Mouse (Mus musculus) forebrain, embryonic 11.5 days (tissue): ENCODE results near the gene Gm5478. TPM values are rescaled to one million over a fixed set of nuclear protein-coding genes. Genes with fewer than 3 reads are reported as not detected.

Source experiments
- microRNA-seq: library from miRNA; unstranded; fragments of <30 nt; microRNA quantifications from one replicate; pipeline ENCODE4, GENCODE M21; 2016; ENCODE audit not compliant: insufficient number of aligned reads
- polyA plus RNA-seq: library from polyadenylated mRNA; unstranded; fragments of >200 nt; fragmentation: Nextera tagmentation; extraction: Ambion mirVana; gene quantifications from 2 replicates; pipeline ENCODE4 v1.2.1, GENCODE M21; 2014

Gm5478 gene
- polyA plus RNA-seq, 1 experiment from 2014 or later = not detected

Small RNA genes within 50 kb of the gene (microRNA-seq; reads per million reads assigned to microRNA genes)
- gene Gm44342 (not detected), gene Gm44383 (not detected), gene Gm44479 (not detected)

Other genes starting within 250 kb of the Gm5478 start
- 6.8 and 9.3 TPM in 2 replicates for gene Krt7, start 236.3 kb downstream of the Gm5478 start, polyA plus RNA-seq
- 0.12 TPM in 1 of 2 replicates, not detected in the other for gene Krt87, start 208.6 kb downstream of the Gm5478 start, polyA plus RNA-seq
- gene Krt88, start 199.6 kb downstream of the Gm5478 start, polyA plus RNA-seq = not detected in 2 replicates
- gene Krt81, start 183.6 kb downstream of the Gm5478 start, polyA plus RNA-seq = not detected in 2 replicates
- gene Krt86, start 173.9 kb downstream of the Gm5478 start, polyA plus RNA-seq = not detected in 2 replicates
- gene Krt83, start 155.9 kb downstream of the Gm5478 start, polyA plus RNA-seq = 0.27 TPM in 1 of 2 replicates, not detected in the other
- not detected in 2 replicates for gene Gm49425, start 130.1 kb downstream of the Gm5478 start, polyA plus RNA-seq
- gene Krt84, start 114.6 kb downstream of the Gm5478 start, polyA plus RNA-seq = not detected in 2 replicates
- gene Krt82, start 96.7 kb downstream of the Gm5478 start, polyA plus RNA-seq = not detected in 2 replicates
- 0.21 and 0.41 TPM in 2 replicates for gene Krt90, start 84.4 kb downstream of the Gm5478 start, polyA plus RNA-seq
- not detected in 2 replicates for gene Krt75, start 73.5 kb downstream of the Gm5478 start, polyA plus RNA-seq
- not detected in 2 replicates for gene Gm5414, start 19.2 kb downstream of the Gm5478 start, polyA plus RNA-seq
- gene Krt6b, start 32.9 kb upstream of the Gm5478 start, polyA plus RNA-seq = not detected in 2 replicates
- gene Krt6a, start 46.9 kb upstream of the Gm5478 start, polyA plus RNA-seq = not detected in 2 replicates
- gene Krt5, start 65.5 kb upstream of the Gm5478 start, polyA plus RNA-seq = 0.57 and 0.67 TPM in 2 replicates
- gene Krt71, start 95.7 kb upstream of the Gm5478 start, polyA plus RNA-seq = not detected in 2 replicates
- gene Krt72, start 139.1 kb upstream of the Gm5478 start, polyA plus RNA-seq = not detected in 2 replicates
- gene Krt73, start 155.0 kb upstream of the Gm5478 start, polyA plus RNA-seq = 0.12 TPM in 1 of 2 replicates, not detected in the other
- gene Krt2, start 170.8 kb upstream of the Gm5478 start, polyA plus RNA-seq = not detected in 2 replicates
- 2.6 TPM in 2 replicates for gene Krt1, start 203.4 kb upstream of the Gm5478 start, polyA plus RNA-seq
- gene Krt77, start 222.3 kb upstream of the Gm5478 start, polyA plus RNA-seq = not detected in 2 replicates
- not detected in 2 replicates for gene Krt76, start 245.5 kb upstream of the Gm5478 start, polyA plus RNA-seq